Mouse (Mus musculus) small intestine, adult 2 months (tissue): Measurements from ENCODE around the gene Dyrk1a. TPM values are rescaled to one million over a fixed set of nuclear protein-coding genes. Genes with fewer than 3 reads are reported as not detected.
"Not testable (repeated sequence)": the region's sequence is repeated elsewhere in the genome, so short reads cannot be mapped to it uniquely, and the experiment has no call there.

Experiments
- H3K27ac ChIP-seq: fragments of 200-500 bp; 2 replicates; pipeline ENCODE4 v1.5.1; 2012; ENCODE audit warnings: low read depth, low read length, control low read depth, inconsistent platforms; ENCODE audit not compliant: insufficient read depth
- H3K27me3 ChIP-seq: fragments of 200-500 bp; 2 replicates; pipeline ENCODE4 v1.6.1; 2012; ENCODE audit warnings: mild to moderate bottlenecking, moderate library complexity, low read length, inconsistent platforms; ENCODE audit not compliant: control insufficient read depth, insufficient read depth
- H3K36me3 ChIP-seq: fragments of 200-500 bp; 2 replicates; pipeline ENCODE4 v1.6.1; 2012; ENCODE audit warnings: mild to moderate bottlenecking, low read length, control low read depth, inconsistent platforms; ENCODE audit not compliant: control insufficient read depth, insufficient read depth
- H3K4me1 ChIP-seq: fragments of 200-500 bp; 2 replicates; pipeline ENCODE4 v1.6.1; 2012; ENCODE audit warnings: low read length, inconsistent platforms, mixed read lengths; ENCODE audit not compliant: control insufficient read depth, insufficient read depth, insufficient read length
- H3K4me3 ChIP-seq: fragments of 200-500 bp; 2 replicates; pipeline ENCODE4 v1.5.1; 2012; ENCODE audit warnings: low read depth, mild to moderate bottlenecking, control low read depth, inconsistent platforms, low read length, moderate library complexity
- CTCF ChIP-seq: fragments of 200-500 bp; IDR thresholded peaks from 2 replicates; pipeline ENCODE4 v1.5.1; 2012; ENCODE audit warnings: low read depth, mild to moderate bottlenecking, control low read depth, inconsistent platforms, low read length, moderate library complexity, mixed read lengths; ENCODE audit not compliant: insufficient replicate concordance, insufficient read length; ENCODE audit errors: extremely low read depth
- POLR2A ChIP-seq: fragments of 200-500 bp; IDR thresholded peaks from 2 replicates; pipeline ENCODE4 v1.6.1; 2012; ENCODE audit warnings: low read depth, mild to moderate bottlenecking, control low read depth, inconsistent platforms, low read length, moderate library complexity
- WGBS: fragments of 180-500 bp; shearing (Covaris S2); methylation state at CpG from one replicate; pipeline ENCODE4 v1.1.7; 2018; 5-methylcytosine and 5-hydroxymethylcytosine counted together
- polyA plus RNA-seq: library from polyadenylated mRNA; depleted of rRNA; stranded (reverse); fragments of >200 nt; gene quantifications from 2 replicates; pipeline ENCODE4 v1.2.3, GENCODE M21; 2012

The Dyrk1a gene
- polyA plus RNA-seq, 1 experiment, result 32.1 TPM

- Histone ChIP-seq H3K36me3 (peaks cover 39% of the 10 kb centered on the region), H3K4me1 (peaks cover 19% of the 10 kb centered on the region), H3K4me3 (no peak overlapping the region), H3K27ac (no peak overlapping the region), H3K27me3 (no peaks in the 10 kb centered on the region)
- WGBS, result 22% methylated on average over 4 of the region's 4 CpGs
- TF ChIP-seq CTCF, result no peak
- TF ChIP-seq POLR2A, result no peak
Measured at GRCm38 (mm10) chr16:94693687-94694305, 124.0 kb downstream of the Dyrk1a start.

DNA sequence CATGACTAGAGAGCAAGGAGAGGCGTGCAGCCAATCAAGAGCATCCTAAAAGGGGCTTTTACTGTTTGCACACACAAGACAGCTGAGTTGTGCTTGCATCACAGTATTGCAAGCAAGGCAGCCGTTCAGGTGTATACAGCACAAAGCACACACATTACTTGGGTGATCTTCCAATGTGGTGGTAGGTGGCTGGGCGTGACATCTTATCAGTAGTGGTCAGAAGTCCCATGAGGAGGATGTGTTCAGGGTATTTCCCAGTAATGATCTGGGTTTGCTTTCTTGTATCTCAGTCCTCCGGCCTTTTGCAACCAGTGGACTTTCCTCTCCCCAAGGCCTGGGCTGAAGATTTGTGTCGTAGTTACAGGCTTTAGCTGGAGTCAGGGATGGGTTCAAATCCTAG, 127.7 kb downstream of the Dyrk1a start:
- H3K4me3 ChIP-seq, result no peak overlapping the region
- no peak for TF ChIP-seq CTCF
- TF ChIP-seq POLR2A, result no peak
- H3K27ac ChIP-seq, result no peak overlapping the region
- peaks cover 11% of the 10 kb centered on the region for H3K36me3 ChIP-seq
- WGBS, result 41% methylated on average over 5 of the region's 5 CpGs
- H3K27me3 ChIP-seq, result no peaks in the 10 kb centered on the region
- H3K4me1 ChIP-seq, result peaks cover 13% of the 10 kb centered on the region

DNA sequence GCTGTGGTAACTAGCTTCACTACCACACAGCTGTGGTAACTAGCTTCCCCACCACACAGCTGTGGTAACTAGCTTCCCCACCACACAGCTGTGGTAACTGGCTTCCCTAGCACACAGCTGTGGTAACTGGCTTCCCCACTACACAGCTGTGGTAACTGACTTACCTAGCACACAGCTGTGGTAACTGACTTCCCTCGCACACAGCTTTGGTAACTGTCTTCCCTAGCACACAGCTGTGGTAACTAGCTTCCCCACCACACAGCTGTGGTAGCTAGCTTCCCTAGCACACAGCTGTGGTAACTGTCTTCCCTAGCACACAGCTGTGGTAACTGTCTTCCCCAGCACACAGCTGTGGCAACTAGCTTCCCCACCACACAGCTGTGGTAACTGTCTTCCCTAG, 128.4 kb downstream of the Dyrk1a start:
- H3K27me3 ChIP-seq, H3K36me3 ChIP-seq, H3K4me1 ChIP-seq, H3K4me3 ChIP-seq, H3K27ac ChIP-seq: not testable (repeated sequence)
- 81% methylated on average over 1 of the region's 1 CpGs for WGBS

DNA sequence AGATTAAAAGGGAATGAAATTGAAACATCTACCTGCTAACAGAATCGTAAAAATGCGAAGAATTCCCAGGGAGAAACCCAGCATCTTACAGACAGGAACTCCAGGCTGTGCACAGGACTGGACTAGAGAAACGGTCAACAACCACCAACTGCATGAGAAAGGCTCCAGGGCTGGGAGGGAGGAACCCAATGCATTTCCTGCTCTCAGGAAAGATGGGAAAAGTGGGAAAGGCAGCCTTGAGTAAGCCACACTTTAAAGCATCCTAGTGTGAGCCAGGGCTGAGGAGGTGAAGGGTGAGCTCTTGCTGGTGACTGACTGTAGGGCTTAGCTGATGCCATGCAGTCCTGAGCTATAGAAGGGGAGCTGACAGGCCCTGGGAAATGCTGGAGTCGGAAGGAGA, 131.3 kb downstream of the Dyrk1a start:
- TF ChIP-seq POLR2A (no peak), CTCF (no peak)
- Histone ChIP-seq H3K4me3 (no peak overlapping the region), H3K27ac (no peak overlapping the region), H3K36me3 (no peaks in the 10 kb centered on the region), H3K27me3 (no peaks in the 10 kb centered on the region), H3K4me1 (peaks cover 6% of the 10 kb centered on the region)
- WGBS, result 84% methylated on average over 4 of the region's 4 CpGs

DNA sequence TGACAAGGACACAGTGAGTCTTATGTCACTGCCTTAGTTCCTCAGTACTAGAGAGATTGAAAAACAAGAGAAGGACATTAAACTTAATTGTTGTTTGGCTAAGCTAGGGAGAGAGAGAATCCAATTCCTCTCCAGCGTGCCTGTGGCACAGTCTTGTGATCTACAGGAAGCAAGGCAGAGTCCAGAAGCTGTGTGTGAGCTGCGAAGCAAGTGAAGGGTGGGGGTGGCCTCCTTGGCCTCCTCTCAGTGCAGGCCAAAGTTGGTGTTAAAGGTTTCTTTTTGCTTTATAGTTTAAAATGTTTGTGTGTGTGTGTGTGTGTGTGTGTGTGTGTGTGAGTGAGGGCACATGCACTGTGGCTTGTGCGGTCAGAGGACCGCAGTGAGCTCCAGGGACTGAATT, 132.2 kb downstream of the Dyrk1a start:
- 83% methylated on average over 4 of the region's 4 CpGs for WGBS

DNA sequence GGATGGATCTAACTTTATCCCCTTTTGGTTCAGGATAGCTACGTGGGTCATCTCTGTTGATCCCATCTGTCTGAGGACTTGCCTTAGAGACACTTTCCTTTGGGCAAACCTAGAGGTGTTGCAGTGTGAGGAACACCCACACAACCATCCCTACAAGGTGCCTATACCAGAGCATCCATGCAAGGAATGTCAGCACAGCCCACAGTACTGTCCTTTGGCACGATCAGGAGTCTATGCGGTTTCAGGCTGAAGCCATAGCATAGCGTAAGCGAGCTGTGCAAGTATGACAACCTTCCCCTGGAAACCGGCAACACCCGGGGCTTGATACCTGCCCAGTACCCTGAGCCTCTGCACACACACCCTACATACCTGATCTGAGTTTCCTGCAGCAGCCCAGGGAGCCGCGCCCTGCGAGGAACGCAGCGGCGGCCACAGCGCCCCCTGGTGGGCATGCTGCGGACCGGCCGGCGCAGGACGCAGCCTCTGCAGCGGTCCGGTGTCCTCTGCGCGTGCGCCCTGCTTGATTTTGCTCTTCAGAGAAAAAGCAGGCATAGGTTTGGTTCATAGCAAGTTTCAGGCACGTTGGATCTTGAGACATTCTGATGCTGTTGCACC, 143.8 kb downstream of the Dyrk1a start:
- Histone ChIP-seq H3K4me1 (peaks cover 4% of the 10 kb centered on the region; the same call in 1 of the 2 replicates), H3K27me3 (no peaks in the 10 kb centered on the region), H3K36me3 (no peaks in the 10 kb centered on the region), H3K4me3 (peak overlapping the region; percentile 24; the same call in 1 of the 2 replicates), H3K27ac (no peak overlapping the region)
- 6% methylated on average over 25 of the region's 25 CpGs for WGBS
- TF ChIP-seq POLR2A (no peak), CTCF (peak; percentile 94)

More for the DNA sequence above, 132.2 kb downstream of the Dyrk1a start:
- TF ChIP-seq POLR2A (no peak), CTCF (no peak)
- Histone ChIP-seq H3K27me3 (no peaks in the 10 kb centered on the region), H3K4me1 (peaks cover 6% of the 10 kb centered on the region; the same call in 1 of the 2 replicates), H3K36me3 (no peaks in the 10 kb centered on the region), H3K27ac (no peak overlapping the region), H3K4me3 (no peak overlapping the region)

DNA sequence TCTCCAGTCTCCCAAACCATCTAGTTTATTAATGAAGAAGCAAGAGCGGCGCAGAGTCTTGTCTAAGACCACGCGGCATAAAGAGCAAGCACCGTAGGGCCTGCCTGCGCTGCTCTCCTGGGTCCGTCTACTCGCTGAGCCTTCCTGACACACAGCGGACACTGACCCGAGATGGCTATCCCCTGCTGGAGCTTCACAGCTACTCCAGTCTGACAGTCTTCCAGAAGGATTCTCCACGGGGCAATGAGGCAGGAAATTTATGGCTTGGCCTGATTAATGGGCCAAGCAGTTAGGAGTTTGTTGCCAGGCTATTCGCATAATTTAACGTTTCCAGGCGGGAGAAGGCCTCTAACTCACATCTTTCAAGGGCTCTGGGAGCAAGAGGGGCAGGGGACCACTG, 144.7 kb downstream of the Dyrk1a start:
- 67% methylated on average over 14 of the region's 14 CpGs for WGBS
- Histone ChIP-seq H3K4me1 (peaks cover 4% of the 10 kb centered on the region; the same call in 1 of the 2 replicates), H3K27ac (no peak overlapping the region), H3K36me3 (no peaks in the 10 kb centered on the region), H3K4me3 (no peak overlapping the region), H3K27me3 (no peaks in the 10 kb centered on the region)
- TF ChIP-seq CTCF (no peak), POLR2A (no peak)
